Mouse (Mus musculus): ENCODE data around the gene Pkd2.

DNA sequence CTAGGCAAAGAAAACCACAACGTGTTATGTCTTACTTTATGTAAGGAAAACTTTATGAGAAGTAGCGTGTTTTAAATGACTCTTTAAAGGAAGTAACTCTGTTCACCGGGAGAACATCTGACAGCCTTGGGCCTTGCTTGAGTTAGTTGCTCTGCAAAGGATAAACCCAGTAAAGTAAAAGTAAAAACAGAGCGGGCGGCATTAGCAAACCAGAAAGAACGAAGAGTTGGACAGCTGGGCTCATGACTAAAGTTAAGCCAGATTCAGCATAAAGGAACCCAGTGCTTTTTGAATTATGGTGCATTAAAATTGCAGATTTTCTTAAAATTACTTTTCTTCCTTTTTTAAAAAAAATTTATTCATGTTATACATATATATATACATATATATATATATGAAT is 4.7 kb upstream of the Pkd2 start:
- TF ChIP-seq CTCF (IDR thresholded peaks at IDR 0.05; ENCODE audit: borderline replicate concordance, insufficient read depth, low read depth, low read length), result no peak
- TF ChIP-seq POLR2A (IDR thresholded peaks at IDR 0.05; ENCODE audit: borderline replicate concordance, insufficient read depth, low read length), result no peak
